12 mouse cellular contexts compared by ENCODE assay signal in the genomic region with DNA sequence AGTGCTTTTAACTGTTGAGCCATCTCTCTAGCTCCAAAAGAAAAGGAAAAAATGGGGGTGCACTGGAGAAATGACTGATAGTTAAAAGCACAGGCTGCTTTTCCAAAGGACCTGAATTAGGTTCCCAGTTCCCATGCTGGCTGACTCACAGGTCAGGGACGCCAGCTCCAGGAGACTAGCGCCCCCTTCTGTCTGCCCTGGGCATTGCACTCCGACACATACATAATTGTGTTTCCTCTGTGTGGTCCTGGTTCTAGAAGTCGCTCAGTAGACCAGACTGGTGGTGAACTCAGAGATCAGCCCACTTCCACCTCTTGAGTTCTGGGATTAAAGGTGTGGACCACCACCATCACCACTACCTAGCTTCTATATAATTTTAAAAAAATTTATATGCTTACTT. TPM values are rescaled to one million over a fixed set of nuclear protein-coding genes. Genes with fewer than 3 reads are reported as not detected.
DNase-seq lines count a peak whose midpoint lies in the region; ATAC-seq and TF ChIP-seq lines count a peak whose summit lies in the region.
"Had no signal": no experiment of that assay in that cellular context is flagged by ENCODE, and none has a peak within 500 bp of the region (broad histone marks: within the 10 kb centered on the region; RNA-seq: fewer than 3 reads in every experiment).

No protein-coding gene starts in this region.

- ATAC-seq in kidney, embryonic 16.5 days (ENCODE audit: low FRiP score, low TSS enrichment): no peak

- TF ChIP-seq CTCF in embryonic fibroblast, embryonic 13.5 days (IDR thresholded peaks at IDR 0.05; ENCODE audit: borderline replicate concordance, insufficient read depth, low read length): peak; percentile 38; the same call in 1 of the 2 replicates

- H3K4me3 ChIP-seq in kidney, embryonic 16.5 days (ENCODE audit: low read length): no peak overlapping the region
- H3K4me3 ChIP-seq in embryonic fibroblast, embryonic 13.5 days (ENCODE audit: insufficient read depth, low read length): no peak overlapping the region
- H3K4me3 ChIP-seq: limb, embryonic 13.5 days; midbrain, embryonic 13.5 days had no signal

- peak; percentile 35 for DNase-seq in adrenal gland, postnatal 14 days
- DNase-seq in adrenal gland, adult 2 months: no peak
- peak; percentile 34 for DNase-seq in kidney, postnatal 10 days
- peak; percentile 54 for DNase-seq in A20 (ENCODE audit: low read depth, low spot score)
- no peak for DNase-seq in spleen, postnatal 14 days (ENCODE audit: low spot score in 2 of 2)
- no peak for DNase-seq in urinary bladder, adult 18-20 months (ENCODE audit: low spot score in 2 of 2)
- DNase-seq: kidney, postnatal 25 days had no signal

- 0 out of 2 replicates have a peak, but pooled peaks cover 6% of the 10 kb centered on the region for H3K4me1 ChIP-seq in kidney, embryonic 16.5 days (ENCODE audit: insufficient read depth, low read length)
- peaks cover 12% of the 10 kb centered on the region for H3K4me1 ChIP-seq in embryonic fibroblast, embryonic 13.5 days (ENCODE audit: control insufficient read depth, insufficient read depth, low read length)

- 50% methylated on average over 4 of the region's 4 CpGs for WGBS in kidney, embryonic 16.5 days

- no peaks in the 10 kb centered on the region for H3K36me3 ChIP-seq in kidney, embryonic 16.5 days (ENCODE audit: insufficient read depth, low read length)
- H3K36me3 ChIP-seq: limb, embryonic 13.5 days; midbrain, embryonic 13.5 days had no signal

- H3K4me2 ChIP-seq in kidney, embryonic 16.5 days (replicated peaks; ENCODE audit: low read depth, low read length): no peak overlapping the region
- H3K4me2 ChIP-seq: heart, embryonic 11.5 days; limb, embryonic 13.5 days; midbrain, embryonic 13.5 days had no signal

- TF ChIP-seq POLR2A in embryonic fibroblast, embryonic 13.5 days (IDR thresholded peaks at IDR 0.05; ENCODE audit: low read depth, low read length): no peak

- H3K27me3 ChIP-seq in kidney, embryonic 16.5 days (ENCODE audit: insufficient read depth, low read length): no peaks in the 10 kb centered on the region
- H3K27me3 ChIP-seq: limb, embryonic 13.5 days; midbrain, embryonic 13.5 days had no signal

- H3K9me3 ChIP-seq in kidney, embryonic 16.5 days (ENCODE audit: low read length): no peaks in the 10 kb centered on the region
- H3K9me3 ChIP-seq: limb, embryonic 13.5 days; midbrain, embryonic 13.5 days had no signal

- H3K9ac ChIP-seq in kidney, embryonic 16.5 days (replicated peaks; ENCODE audit: low read length): no peak overlapping the region
- H3K9ac ChIP-seq: limb, embryonic 13.5 days; midbrain, embryonic 13.5 days had no signal

- H3K27ac ChIP-seq in kidney, embryonic 16.5 days (ENCODE audit: low read length): no peak overlapping the region
- no peak overlapping the region for H3K27ac ChIP-seq in embryonic fibroblast, embryonic 13.5 days (ENCODE audit: insufficient read depth, low read length)
- H3K27ac ChIP-seq: limb, embryonic 13.5 days had no signal

RNA-seq across cellular contexts. Expression of a gene that starts 7.2 kb away (rescaled TPM):
- total RNA-seq in adrenal gland, postnatal 14 days (2021): 24.6 and 27.2 TPM in 2 replicates
- 10 to 100 TPM; 19.7 to 47.9 TPM for total RNA-seq in adrenal gland, adult 2 months (2021)
- polyA plus RNA-seq in adrenal gland, adult 2 months (2012; rRNA removed): 9.9 and 10.9 TPM in 2 replicates
- polyA plus RNA-seq in kidney, embryonic 16.5 days (2015; fragmentation: Nextera tagmentation; extraction: Ambion mirVana): 7.4 and 7.5 TPM in 2 replicates
- 0.73 and 1.3 TPM in 2 replicates for polyA plus RNA-seq in embryonic fibroblast, embryonic 13.5 days (2011; ENCODE audit: insufficient read length, low read depth, missing spikeins)

RNA-seq across cellular contexts. Expression of a gene that starts 13.4 kb away (rescaled TPM):
- 222 and 231 TPM in 2 replicates for total RNA-seq in adrenal gland, postnatal 14 days (2021)
- 100 to 1,000 TPM; 254 to 261 TPM for total RNA-seq in adrenal gland, adult 2 months (2021)
- 402 and 408 TPM in 2 replicates for polyA plus RNA-seq in adrenal gland, adult 2 months (2012; rRNA removed)
- polyA plus RNA-seq in kidney, embryonic 16.5 days (2015; fragmentation: Nextera tagmentation; extraction: Ambion mirVana): 145 and 154 TPM in 2 replicates
- 520 and 588 TPM in 2 replicates for polyA plus RNA-seq in embryonic fibroblast, embryonic 13.5 days (2011; ENCODE audit: insufficient read length, low read depth, missing spikeins)

RNA-seq across cellular contexts. Expression of a gene that starts 22.2 kb away (rescaled TPM):
- total RNA-seq in adrenal gland, postnatal 14 days (2021): 4.6 and 5.6 TPM in 2 replicates
- total RNA-seq in adrenal gland, adult 2 months (2021): 1 to 10 TPM; 2.6 to 7.2 TPM
- polyA plus RNA-seq in adrenal gland, adult 2 months (2012; rRNA removed): 0.45 and 0.57 TPM in 2 replicates
- polyA plus RNA-seq in kidney, embryonic 16.5 days (2015; fragmentation: Nextera tagmentation; extraction: Ambion mirVana): 0.62 and 0.65 TPM in 2 replicates
- polyA plus RNA-seq in embryonic fibroblast, embryonic 13.5 days (2011; ENCODE audit: insufficient read length, low read depth, missing spikeins): not detected in 2 replicates

RNA-seq across cellular contexts. Expression of a gene that starts 31.0 kb away (rescaled TPM):
- 1.2 and 2.6 TPM in 2 replicates for total RNA-seq in adrenal gland, postnatal 14 days (2021)
- total RNA-seq in adrenal gland, adult 2 months (2021): 1 to 10 TPM in 1 of 2 experiments, under 1 TPM in 1; 0.98 to 3.8 TPM
- polyA plus RNA-seq in adrenal gland, adult 2 months (2012; rRNA removed): 4.0 and 4.8 TPM in 2 replicates
- 1.9 and 2.6 TPM in 2 replicates for polyA plus RNA-seq in kidney, embryonic 16.5 days (2015; fragmentation: Nextera tagmentation; extraction: Ambion mirVana)
- polyA plus RNA-seq in embryonic fibroblast, embryonic 13.5 days (2011; ENCODE audit: insufficient read length, low read depth, missing spikeins): 1.4 and 1.6 TPM in 2 replicates

RNA-seq across cellular contexts. Expression of a gene that starts 45.6 kb away (rescaled TPM):
- 1.3 and 1.6 TPM in 2 replicates for total RNA-seq in adrenal gland, postnatal 14 days (2021)
- total RNA-seq in adrenal gland, adult 2 months (2021): 1 to 10 TPM; 1.1 to 1.6 TPM
- 0.13 and 0.33 TPM in 2 replicates for polyA plus RNA-seq in adrenal gland, adult 2 months (2012; rRNA removed)
- 0.20 and 0.26 TPM in 2 replicates for polyA plus RNA-seq in kidney, embryonic 16.5 days (2015; fragmentation: Nextera tagmentation; extraction: Ambion mirVana)
- not detected in 2 replicates for polyA plus RNA-seq in embryonic fibroblast, embryonic 13.5 days (2011; ENCODE audit: insufficient read length, low read depth, missing spikeins)

Comparison
In these comparisons a context has a peak if more than half of its experiments do, and no peak if none do; other contexts are left out.
1. DNase-seq: peak in adrenal gland, postnatal 14 days (single experiment), kidney, postnatal 10 days (single experiment) and A20 (single experiment); none in adrenal gland, adult 2 months (single experiment), spleen, postnatal 14 days (0 of 2) and urinary bladder, adult 18-20 months (0 of 2).